ENCODE assay signal across 17 mouse cellular contexts in the genomic region with DNA sequence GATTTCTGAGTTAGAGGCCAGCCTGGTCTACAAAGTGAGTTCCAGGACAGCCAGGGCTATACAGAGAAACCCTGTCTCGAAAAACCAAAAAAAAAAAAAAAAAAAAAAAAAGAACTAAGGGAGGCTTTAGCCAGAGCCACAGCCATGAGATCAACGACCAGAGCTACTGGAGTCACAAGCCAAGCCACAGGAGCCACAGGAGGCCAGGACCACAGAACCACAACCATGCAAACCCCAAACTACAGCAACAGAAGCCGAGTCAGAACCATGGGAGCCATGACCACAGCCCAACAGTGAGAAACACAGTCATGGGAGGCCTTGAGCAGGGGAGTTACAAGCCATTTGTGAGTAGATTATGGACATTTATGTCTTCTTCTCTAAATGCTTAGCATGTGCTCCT. TPM values are rescaled to one million over a fixed set of nuclear protein-coding genes. Genes with fewer than 3 reads are reported as not detected.
A peak's percentile ranks its signal among the peaks of the same experiment; 100 is the strongest.
DNase-seq lines count a peak whose midpoint lies in the region.
"Had no signal": no experiment of that assay in that cellular context is flagged by ENCODE, and none has a peak within 500 bp of the region (broad histone marks: within the 10 kb centered on the region; RNA-seq: fewer than 3 reads in every experiment).

No protein-coding gene starts in this region.

- H3K4me1 ChIP-seq in hindbrain, embryonic 10.5 days (replicated peaks) = no peaks in the 10 kb centered on the region
- H3K4me1 ChIP-seq: embryonic facial prominence, embryonic 15.5 days; forebrain, embryonic 10.5 days; forebrain, embryonic 12.5 days had no signal

- WGBS in hindbrain, embryonic 10.5 days = 82% methylated on average over 2 of the region's 3 CpGs

- DNase-seq in 3134 (ENCODE audit: extremely low read depth, insufficient read length, low spot score) = peak; percentile 69
- DNase-seq in 3T3-L1 (ENCODE audit: low read depth, low spot score) = peak; percentile 56
- DNase-seq in Muller cell, postnatal 12 days (ENCODE audit: inconsistent ontology term) = peak; percentile 22
- DNase-seq in kidney, adult 8-10 months = no peak
- no peak for DNase-seq in hindbrain, embryonic 10.5 days (ENCODE audit: low spot score)
- DNase-seq in urinary bladder, postnatal 4 days (ENCODE audit: low spot score in 2 of 2) = no peak
- DNase-seq: adrenal gland, postnatal 25 days; cerebellum, adult 11 months; cerebellum, adult 8-10 months; cerebellum, adult 9-11 months had no signal

- H3K9me3 ChIP-seq in hindbrain, embryonic 10.5 days = no peaks in the 10 kb centered on the region
- H3K9me3 ChIP-seq: embryonic facial prominence, embryonic 13.5 days; embryonic facial prominence, embryonic 15.5 days; forebrain, embryonic 10.5 days; forebrain, embryonic 12.5 days; G1E had no signal

- H3K27me3 ChIP-seq in hindbrain, embryonic 10.5 days (ENCODE audit: insufficient read depth, poor library complexity, severe bottlenecking) = peaks cover 32% of the 10 kb centered on the region
- H3K27me3 ChIP-seq: CH12.LX; embryonic facial prominence, embryonic 13.5 days; embryonic facial prominence, embryonic 15.5 days; forebrain, embryonic 12.5 days had no signal

- H3K27ac ChIP-seq in hindbrain, embryonic 10.5 days = no peak overlapping the region
- H3K27ac ChIP-seq: embryonic facial prominence, embryonic 13.5 days; embryonic facial prominence, embryonic 15.5 days; forebrain, embryonic 10.5 days; forebrain, embryonic 12.5 days had no signal

- peaks cover under 1% of the 10 kb centered on the region; the same call in 1 of the 2 replicates for H3K36me3 ChIP-seq in hindbrain, embryonic 10.5 days
- H3K36me3 ChIP-seq: embryonic facial prominence, embryonic 13.5 days; embryonic facial prominence, embryonic 15.5 days had no signal

- no peak overlapping the region for H3K4me3 ChIP-seq in hindbrain, embryonic 10.5 days
- H3K4me3 ChIP-seq: embryonic facial prominence, embryonic 13.5 days; embryonic facial prominence, embryonic 15.5 days; erythroblast, embryonic 14.5 days; forebrain, embryonic 10.5 days; forebrain, embryonic 12.5 days had no signal

RNA-seq across cellular contexts. Expression of gene Ralgps1, which starts 41.7 kb away (rescaled TPM):
- 7.5 and 12.2 TPM in 2 replicates for polyA plus RNA-seq in hindbrain, embryonic 10.5 days (2016; fragmentation: Nextera tagmentation; extraction: Ambion mirVana)
- polyA plus RNA-seq: erythroblast, embryonic 14.5 days had no signal

Comparison
In these comparisons a context has a peak if more than half of its experiments do, and no peak if none do; other contexts are left out.
1. DNase-seq: peak in 3134 (single experiment), 3T3-L1 (single experiment) and Muller cell, postnatal 12 days (single experiment); none in kidney, adult 8-10 months (0 of 2), hindbrain, embryonic 10.5 days (single experiment) and urinary bladder, postnatal 4 days (0 of 2).